Mouse (Mus musculus): ENCODE data around the gene Tmc3.

Tmc3 gene

DNA sequence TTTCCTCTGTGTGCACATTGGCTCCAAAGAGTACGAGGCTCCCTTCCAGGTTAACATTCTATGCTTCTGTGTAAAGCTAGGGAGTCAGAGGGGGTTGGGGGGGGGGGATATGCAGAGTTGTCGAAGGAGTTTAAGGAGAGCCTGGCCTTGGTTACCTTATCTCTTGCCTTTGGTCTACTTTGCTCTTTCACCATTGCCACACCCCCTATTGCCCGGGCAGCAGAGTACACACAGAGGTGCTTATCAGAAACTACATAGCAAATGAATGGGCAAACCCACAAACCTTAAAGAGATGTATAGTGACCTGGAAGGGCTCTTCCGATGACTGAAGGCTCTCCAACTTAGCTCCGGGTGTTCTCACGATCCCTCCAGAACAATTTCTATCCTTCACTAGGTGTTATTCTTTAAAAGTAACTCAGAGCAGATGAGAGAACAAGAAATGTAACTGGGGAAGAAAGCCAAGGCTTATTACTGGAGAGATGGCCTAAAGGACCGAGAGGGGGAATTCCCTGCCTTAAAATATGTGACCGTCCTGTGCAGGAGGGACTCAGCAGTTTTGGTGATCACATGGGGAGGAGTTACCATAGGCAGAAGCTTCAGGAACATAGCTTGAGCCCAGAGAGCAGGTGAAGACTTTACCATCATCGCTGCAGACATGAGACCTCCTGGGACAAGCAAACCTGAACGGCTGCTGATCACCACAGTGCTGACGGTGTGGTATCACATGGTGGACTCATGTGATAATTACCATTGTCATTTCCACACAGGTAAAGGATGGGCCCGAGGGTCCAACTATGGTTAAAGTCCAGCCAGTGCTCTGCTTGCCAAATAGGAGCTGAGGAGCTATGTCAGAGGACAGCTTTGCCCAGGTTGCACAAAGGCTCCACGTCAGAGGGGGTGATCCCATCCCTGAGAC is 14.5 kb downstream of the Tmc3 start:
- DNase-seq (ENCODE audit: low read depth in 1 of 2, low spot score in 2 of 2), result no peak

- DNase-seq (ENCODE audit: low read depth in 1 of 2, low spot score in 2 of 2), result peak in 1 of 2 experiments; percentile 21
These were observed 15.2 kb downstream of the Tmc3 start for GRCm38 (mm10) chr7:83599913-83600286.

DNA sequence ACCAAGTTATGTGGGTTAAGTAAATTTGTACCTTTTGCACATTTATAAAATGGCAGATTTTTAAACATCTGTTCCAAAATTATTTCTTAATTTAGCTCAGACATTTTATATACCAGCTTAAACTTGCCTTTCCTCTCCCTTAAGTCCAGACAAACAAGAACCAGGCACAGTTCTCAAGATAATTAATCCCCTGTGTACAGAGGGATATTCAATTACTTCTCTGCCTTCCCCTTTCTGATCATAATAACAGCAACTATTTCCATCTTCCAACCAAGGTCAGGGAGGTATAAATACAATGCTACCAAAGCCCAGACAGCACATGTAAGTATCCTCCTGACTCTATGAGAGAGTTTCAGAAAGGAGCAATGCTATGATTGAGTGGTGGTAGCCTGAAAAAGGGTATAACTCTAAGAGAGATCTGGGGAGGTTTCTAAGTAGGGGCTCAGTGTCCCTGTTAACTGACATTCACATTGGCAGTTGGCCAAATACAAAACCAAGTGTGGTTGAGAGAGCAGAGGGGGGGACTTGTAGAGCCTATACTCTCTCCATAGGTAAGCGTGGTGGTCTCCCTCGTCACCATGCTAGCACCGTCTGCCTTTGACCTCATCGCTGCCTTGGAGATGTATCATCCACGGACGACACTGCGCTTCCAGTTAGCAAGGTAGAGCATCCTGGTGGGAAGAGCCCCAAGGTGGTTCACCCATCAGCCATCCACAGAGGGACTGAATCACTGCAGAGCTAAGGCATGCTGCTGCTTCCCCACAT is 19.6 kb downstream of the Tmc3 start:
- DNase-seq (ENCODE audit: low read depth in 1 of 2, low spot score in 2 of 2), result no peak

DNA sequence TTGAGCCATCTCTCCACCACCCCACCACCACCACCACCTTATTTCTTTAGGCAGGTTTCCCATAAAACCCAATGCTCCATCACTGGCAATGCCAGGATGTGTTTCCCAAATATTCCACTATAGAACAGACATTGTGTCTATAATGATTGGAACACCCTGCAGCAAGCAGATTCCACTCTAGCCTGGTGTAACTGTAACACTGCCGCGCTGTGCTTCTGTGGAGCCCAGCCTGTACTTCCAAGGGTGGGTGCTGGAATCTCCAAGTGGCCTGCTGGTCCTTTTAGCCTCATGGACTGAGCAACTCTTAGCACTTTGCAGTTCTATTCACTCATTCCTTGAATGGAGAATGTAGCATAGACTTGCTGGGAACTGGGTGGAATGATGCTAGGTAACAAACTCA is 22.1 kb downstream of the Tmc3 start:
- no peak for DNase-seq (ENCODE audit: low read depth in 1 of 2, low spot score in 2 of 2)

DNA sequence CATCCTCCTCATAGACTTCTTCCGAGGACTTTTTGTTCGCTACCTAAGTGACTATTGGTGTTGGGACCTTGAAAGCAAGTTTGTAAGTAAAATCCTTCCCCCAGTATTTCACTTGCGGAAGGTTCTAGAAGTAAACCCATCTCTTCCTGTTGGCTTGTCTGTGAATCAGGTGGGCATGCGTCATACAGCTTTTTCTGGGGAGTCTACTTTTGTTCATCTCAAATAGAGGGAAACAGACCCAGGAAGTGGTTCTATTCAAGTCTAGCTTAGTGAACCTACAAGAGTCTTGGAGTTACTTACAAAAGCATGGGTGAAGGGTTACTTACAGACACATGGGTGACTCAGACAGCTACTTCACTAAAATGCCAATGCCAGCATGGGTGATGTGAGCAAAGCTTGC is 25.2 kb downstream of the Tmc3 start:
- DNase-seq (ENCODE audit: low read depth in 1 of 2, low spot score in 2 of 2), result no peak

GRCm38 (mm10) chr7:83611886-83612285 is 27.2 kb downstream of the Tmc3 start:
- no peak for DNase-seq (ENCODE audit: low read depth in 1 of 2, low spot score in 2 of 2)

DNA sequence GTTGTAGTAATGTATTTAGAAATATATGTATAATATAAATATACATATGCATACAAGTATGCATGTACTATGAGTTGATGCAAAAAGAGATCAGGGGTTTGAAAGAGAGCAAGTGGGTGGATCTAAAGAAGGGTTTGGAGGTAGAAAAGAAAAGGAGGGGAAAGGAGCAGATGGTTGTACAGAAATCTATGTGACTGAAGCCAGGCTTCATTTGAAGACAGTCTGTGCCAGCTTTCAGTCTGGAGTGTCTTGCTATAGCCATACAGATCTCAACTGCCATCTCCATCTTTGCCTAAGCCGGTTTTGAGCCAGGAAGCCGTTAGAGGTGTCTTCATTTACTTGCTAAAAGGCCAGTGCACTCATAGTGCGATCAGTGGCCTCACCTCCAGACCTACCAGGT is 30.5 kb downstream of the Tmc3 start:
- DNase-seq (ENCODE audit: low read depth in 1 of 2, low spot score in 2 of 2), result no peak

DNA sequence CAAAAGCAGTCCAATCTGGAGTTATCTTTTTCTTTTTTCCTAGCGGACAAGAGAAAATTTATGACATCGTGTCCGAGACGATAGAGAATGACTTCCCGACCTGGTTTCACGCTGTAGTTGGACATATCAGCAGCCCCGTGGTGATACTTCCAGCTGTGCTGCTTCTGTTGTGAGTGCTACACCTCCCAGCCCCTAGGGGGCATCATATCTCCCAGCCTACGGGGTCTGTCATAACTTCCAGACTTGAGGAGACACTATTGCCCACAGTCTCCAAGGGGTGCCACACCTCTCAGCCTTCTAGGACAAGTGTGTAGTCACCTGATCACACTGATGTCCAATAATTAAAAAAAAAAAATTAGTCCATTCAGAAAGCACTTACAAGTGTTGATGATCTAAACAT is 31.1 kb downstream of the Tmc3 start:
- no peak for DNase-seq (ENCODE audit: low read depth in 1 of 2, low spot score in 2 of 2)

- peak; percentile 39 to 42 for DNase-seq (ENCODE audit: low read depth in 1 of 2, low spot score in 2 of 2)
These were observed 31.5 kb downstream of the Tmc3 start for GRCm38 (mm10) chr7:83616268-83616667.

GRCm38 (mm10) chr7:83618709-83619108 is 34.0 kb downstream of the Tmc3 start:
- no peak for DNase-seq (ENCODE audit: low read depth in 1 of 2, low spot score in 2 of 2)

- no peak for DNase-seq (ENCODE audit: low read depth in 1 of 2, low spot score in 2 of 2)
These were observed 37.9 kb downstream of the Tmc3 start for GRCm38 (mm10) chr7:83622582-83622981.

- no peak for DNase-seq (ENCODE audit: low read depth in 1 of 2, low spot score in 2 of 2)
These were observed 39.3 kb downstream of the Tmc3 start for GRCm38 (mm10) chr7:83624065-83624464.

GRCm38 (mm10) chr7:83626557-83627257 is 42.0 kb downstream of the Tmc3 start:
- DNase-seq (ENCODE audit: low read depth in 1 of 2, low spot score in 2 of 2), result no peak

- no peak for DNase-seq (ENCODE audit: low read depth in 1 of 2, low spot score in 2 of 2)
These were observed 42.6 kb downstream of the Tmc3 start for GRCm38 (mm10) chr7:83627369-83627768.

GRCm38 (mm10) chr7:83631073-83631827 is 46.5 kb downstream of the Tmc3 start:
- no peak for DNase-seq (ENCODE audit: low read depth in 1 of 2, low spot score in 2 of 2)

- peak; percentile 71 to 87 for DNase-seq (ENCODE audit: low read depth in 1 of 2, low spot score in 2 of 2)
These were observed 47.3 kb downstream of the Tmc3 start, which contains the start of gene Stard5 for GRCm38 (mm10) chr7:83631828-83632681. Stard5 (plus strand) TSS chr7:83631959.

- DNase-seq (ENCODE audit: low read depth in 1 of 2, low spot score in 2 of 2), result no peak
These were observed 48.0 kb downstream of the Tmc3 start for GRCm38 (mm10) chr7:83632682-83633120.

- DNase-seq (ENCODE audit: low read depth in 1 of 2, low spot score in 2 of 2), result no peak
These were observed 49.1 kb downstream of the Tmc3 start for GRCm38 (mm10) chr7:83633856-83634255.

GRCm38 (mm10) chr7:83635726-83636125 is 51.0 kb downstream of the Tmc3 start:
- DNase-seq (ENCODE audit: low read depth in 1 of 2, low spot score in 2 of 2), result no peak

GRCm38 (mm10) chr7:83636425-83636824 is 51.7 kb downstream of the Tmc3 start:
- no peak for DNase-seq (ENCODE audit: low read depth in 1 of 2, low spot score in 2 of 2)
